Mouse (Mus musculus) heart, embryonic 16.5 days (tissue): ENCODE measurements at regions not wholly inside any gene's neighbourhood (a gene's known extent, or its start where the extent isn't known, plus 50 kb on each side); places are given as distances from the start of the nearest gene placed in this dataset.

Source experiments
- ATAC-seq: fragments of 200-750 bp; cut with Nextera tagmentation; replicated peaks from 2 replicates; pipeline ENCODE4 v1.8.0; 2017; ENCODE audit warnings: moderate number of reproducible peaks; ENCODE audit not compliant: insufficient read depth, low FRiP score; ENCODE audit errors: extremely low read depth
- H3K27ac ChIP-seq: fragments of 300-500 bp; sonication (generic); 2 replicates; pipeline ENCODE4 v1.5.1; 2014; ENCODE audit warnings: mild to moderate bottlenecking, low read length, control low read depth, moderate library complexity
- H3K27me3 ChIP-seq: fragments of 300-500 bp; sonication (generic); 2 replicates; pipeline ENCODE4 v1.6.1; 2014; ENCODE audit warnings: low read length, mixed read lengths; ENCODE audit not compliant: control insufficient read depth, insufficient read depth
- H3K36me3 ChIP-seq: fragments of 300-500 bp; sonication (generic); 2 replicates; pipeline ENCODE4 v1.6.1; 2014; ENCODE audit not compliant: control insufficient read depth, insufficient read depth
- H3K4me1 ChIP-seq: fragments of 300-500 bp; sonication (generic); 2 replicates; pipeline ENCODE4 v1.6.1; 2014; ENCODE audit warnings: low read length, mixed read lengths; ENCODE audit not compliant: control insufficient read depth, insufficient read depth
- H3K4me2 ChIP-seq: fragments of 300-500 bp; sonication (generic); 2 replicates; pipeline ENCODE4 v1.6.1; 2014; ENCODE audit warnings: low read depth, mild to moderate bottlenecking, control low read depth, low read length
- H3K4me3 ChIP-seq: fragments of 300-500 bp; sonication (generic); 2 replicates; pipeline ENCODE4 v1.5.1; 2014; ENCODE audit warnings: mild to moderate bottlenecking, control low read depth, low read length
- H3K9ac ChIP-seq: fragments of 300-500 bp; sonication (generic); 2 replicates; pipeline ENCODE4 v1.6.1; 2014; ENCODE audit warnings: low read length, control low read depth
- H3K9me3 ChIP-seq: fragments of 300-500 bp; sonication (generic); replicated peaks from 2 replicates; pipeline ENCODE4 v1.6.1; 2016; ENCODE audit warnings: low read length; ENCODE audit not compliant: control insufficient read depth
- WGBS: fragments of 180-500 bp; shearing (Covaris S2); extraction: QIAGEN DNeasy Blood & Tissue Kit; methylation state at CpG from one replicate; pipeline ENCODE4 v1.1.7; 2014; 5-methylcytosine and 5-hydroxymethylcytosine counted together

DNA sequence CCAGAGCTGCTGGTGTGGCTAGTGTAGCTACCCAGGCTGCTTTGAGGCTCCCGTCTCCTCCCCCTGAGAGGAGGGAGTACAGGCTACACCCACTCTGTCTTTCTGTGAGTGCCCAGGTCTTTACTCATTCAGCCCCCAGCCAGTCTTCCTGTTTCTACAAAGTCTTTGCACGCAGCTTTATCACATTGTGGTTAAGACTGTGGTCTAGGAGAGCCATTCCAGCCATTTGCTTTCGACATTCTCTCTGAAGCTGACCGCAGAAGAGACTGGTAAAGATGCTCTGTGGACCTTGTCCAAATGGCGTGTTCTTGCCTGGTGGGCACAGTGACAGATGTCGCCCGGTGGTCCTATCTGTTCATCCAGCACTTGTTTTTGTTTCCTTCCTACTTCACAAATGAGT is 62.0 kb downstream of the Tpra1 start:
- Histone ChIP-seq H3K4me3 (no peak overlapping the region), H3K36me3 (no peaks in the 10 kb centered on the region), H3K27ac (no peak overlapping the region), H3K9me3 (no peaks in the 10 kb centered on the region), H3K4me2 (no peak overlapping the region), H3K9ac (no peak overlapping the region), H3K4me1 (peaks cover 11% of the 10 kb centered on the region), H3K27me3 (no peaks in the 10 kb centered on the region)
- WGBS, result 67% methylated on average over 7 of the region's 7 CpGs
- ATAC-seq, result no peak

DNA sequence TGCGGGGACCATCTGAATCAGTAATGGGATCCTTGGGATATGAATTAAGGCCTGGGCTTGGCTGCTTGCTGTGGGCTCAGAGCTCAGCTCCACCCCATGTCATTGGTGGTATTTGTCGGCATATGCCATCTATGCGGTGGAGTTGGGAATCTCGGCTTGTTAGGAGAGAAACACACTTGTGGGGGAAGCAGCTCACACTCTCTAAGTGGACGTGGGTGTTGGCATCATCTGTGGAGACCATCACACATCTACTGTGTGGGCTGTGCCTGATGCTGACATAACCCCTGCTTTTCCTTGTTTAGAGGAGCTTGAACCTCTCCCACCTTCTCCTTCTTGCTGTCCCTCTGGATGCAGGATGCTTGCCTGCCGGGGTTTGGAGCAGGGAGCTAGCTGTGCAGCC is 62.9 kb downstream of the Tpra1 start:
- no peaks in the 10 kb centered on the region for H3K27me3 ChIP-seq
- no peak overlapping the region for H3K27ac ChIP-seq
- H3K4me1 ChIP-seq, result peaks cover 11% of the 10 kb centered on the region
- H3K9me3 ChIP-seq, result no peaks in the 10 kb centered on the region
- H3K9ac ChIP-seq, result no peak overlapping the region
- ATAC-seq, result no peak
- no peaks in the 10 kb centered on the region for H3K36me3 ChIP-seq
- WGBS, result 76% methylated on average over 6 of the region's 6 CpGs
- H3K4me3 ChIP-seq, result no peak overlapping the region
- no peak overlapping the region for H3K4me2 ChIP-seq

DNA sequence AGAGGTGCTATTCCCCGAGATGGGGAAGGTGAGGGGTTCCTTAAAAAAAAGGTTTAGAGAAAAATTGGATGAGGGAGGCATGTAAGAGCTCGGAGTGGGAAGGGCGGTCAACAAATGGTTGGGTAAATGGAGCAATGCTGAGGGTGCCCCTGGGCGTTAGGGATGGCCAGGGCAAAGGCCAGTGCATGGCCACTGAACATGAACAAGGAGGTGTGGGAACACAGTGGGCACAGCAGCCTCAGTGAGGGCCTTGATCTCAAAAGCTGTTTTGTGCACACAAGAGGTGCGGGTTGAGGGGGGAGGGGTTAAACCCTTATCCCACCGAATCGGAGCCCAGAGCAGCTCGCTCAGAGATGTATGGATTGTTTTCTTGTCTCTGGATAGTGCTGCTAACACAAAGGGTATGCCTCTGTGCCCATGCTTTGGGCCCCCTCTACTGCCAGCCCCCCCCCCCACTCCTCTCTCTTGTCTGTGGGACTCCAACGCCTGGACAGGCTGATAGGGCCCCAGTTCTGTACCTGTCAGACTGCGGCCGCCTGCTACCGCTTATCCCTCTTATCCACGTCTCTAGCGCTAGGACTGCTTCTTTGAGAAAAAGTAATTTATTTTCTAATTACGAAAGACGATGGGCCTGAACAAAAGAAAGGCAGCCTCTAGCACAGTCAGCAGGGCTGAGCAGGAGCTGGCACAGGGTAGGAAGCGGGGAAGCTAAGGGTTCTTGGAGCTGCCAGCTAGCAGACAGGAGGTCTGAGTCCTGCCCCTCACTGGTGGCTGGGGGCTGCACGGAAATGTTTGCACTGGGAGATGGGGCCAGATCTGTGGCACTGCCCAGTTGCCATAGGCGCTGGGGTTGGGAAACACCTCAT is 63.5 kb downstream of the Tpra1 start:
- no peaks in the 10 kb centered on the region for H3K9me3 ChIP-seq
- H3K4me3 ChIP-seq, result no peak overlapping the region
- peaks cover 7% of the 10 kb centered on the region for H3K4me1 ChIP-seq
- H3K27ac ChIP-seq, result no peak overlapping the region
- WGBS, result 69% methylated on average over 19 of the region's 19 CpGs
- no peak overlapping the region for H3K4me2 ChIP-seq
- no peaks in the 10 kb centered on the region for H3K27me3 ChIP-seq
- H3K36me3 ChIP-seq, result no peaks in the 10 kb centered on the region
- no peak for ATAC-seq
- H3K9ac ChIP-seq, result no peak overlapping the region

DNA sequence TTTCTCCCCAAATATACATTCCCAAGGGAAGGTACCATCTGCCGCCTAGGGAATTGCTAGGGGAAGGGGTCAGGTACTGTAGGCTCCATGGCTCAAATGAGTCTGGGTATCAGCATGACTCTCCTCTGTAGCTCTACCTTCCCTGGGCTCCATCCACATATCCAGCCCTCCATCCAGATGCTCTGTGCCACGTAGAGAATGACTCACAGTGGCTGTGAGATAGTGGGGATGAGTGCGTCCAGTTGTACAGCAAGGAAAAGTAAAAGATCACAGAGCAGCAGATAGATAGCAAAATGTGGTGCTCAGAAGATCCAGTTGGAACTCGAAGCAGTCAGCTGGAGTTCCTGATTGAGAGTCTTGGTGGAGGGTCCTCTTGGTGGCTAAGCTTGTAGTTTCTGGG is 64.5 kb downstream of the Tpra1 start:
- H3K36me3 ChIP-seq, result no peaks in the 10 kb centered on the region
- no peak for ATAC-seq
- H3K27me3 ChIP-seq, result no peaks in the 10 kb centered on the region
- no peaks in the 10 kb centered on the region for H3K9me3 ChIP-seq
- H3K4me3 ChIP-seq, result no peak overlapping the region
- 63% methylated on average over 4 of the region's 4 CpGs for WGBS
- H3K4me2 ChIP-seq, result no peak overlapping the region
- H3K27ac ChIP-seq, result no peak overlapping the region
- H3K9ac ChIP-seq, result no peak overlapping the region
- no peaks in the 10 kb centered on the region for H3K4me1 ChIP-seq

DNA sequence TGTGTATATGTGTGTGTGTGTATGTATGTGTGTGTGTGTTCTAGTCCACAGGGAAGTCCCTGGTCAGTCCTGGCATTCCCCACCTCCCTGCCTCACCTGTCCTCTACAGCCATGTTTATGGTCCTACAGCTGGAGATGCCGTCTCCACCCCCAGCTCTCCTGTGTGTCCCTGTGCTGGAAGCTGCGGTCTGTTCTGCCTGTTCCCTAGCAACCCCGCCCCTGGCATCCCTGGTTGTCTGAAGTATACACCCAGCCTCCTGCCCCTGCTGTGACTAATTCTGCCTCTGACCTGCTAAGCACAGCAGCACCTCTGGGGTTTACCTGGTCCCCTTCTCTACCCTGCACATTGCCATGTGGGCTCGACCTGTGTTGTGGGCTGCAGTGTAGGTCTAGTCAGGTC is 66.8 kb downstream of the Tpra1 start:
- no peaks in the 10 kb centered on the region for H3K27me3 ChIP-seq
- H3K4me1 ChIP-seq, result no peaks in the 10 kb centered on the region
- H3K36me3 ChIP-seq, result no peaks in the 10 kb centered on the region
- no peak for ATAC-seq
- no peak overlapping the region for H3K4me2 ChIP-seq
- H3K4me3 ChIP-seq, result no peak overlapping the region
- no peak overlapping the region for H3K27ac ChIP-seq
- no peak overlapping the region for H3K9ac ChIP-seq
- no peaks in the 10 kb centered on the region for H3K9me3 ChIP-seq
- WGBS, result 55% methylated on average over 4 of the region's 4 CpGs

DNA sequence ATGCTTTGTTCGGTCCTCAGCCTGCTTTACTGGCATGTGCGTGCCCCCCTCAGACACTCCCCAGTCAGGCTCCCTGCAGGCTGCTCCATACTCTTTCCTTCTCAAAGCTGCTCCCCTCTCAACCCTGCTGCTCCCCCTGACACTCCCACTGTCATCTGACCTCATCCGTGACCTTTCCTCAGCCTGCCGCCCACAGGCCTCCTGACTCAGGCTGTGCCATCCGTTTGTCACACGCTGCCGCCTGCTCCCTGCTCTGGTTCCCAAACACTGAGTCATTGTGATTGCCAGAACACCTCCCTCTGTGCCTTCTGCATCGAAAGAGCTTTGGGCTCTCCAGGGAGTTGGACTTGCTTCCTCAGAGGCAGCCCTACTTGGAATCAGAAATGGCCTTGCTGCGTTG is 69.7 kb downstream of the Tpra1 start:
- no peak for ATAC-seq
- no peaks in the 10 kb centered on the region for H3K9me3 ChIP-seq
- no peak overlapping the region for H3K4me2 ChIP-seq
- WGBS, result 31% methylated on average over 9 of the region's 9 CpGs
- no peaks in the 10 kb centered on the region for H3K36me3 ChIP-seq
- H3K4me1 ChIP-seq, result 0 out of 2 replicates have a peak, but pooled peaks cover 2% of the 10 kb centered on the region
- H3K9ac ChIP-seq, result no peak overlapping the region
- peaks cover 6% of the 10 kb centered on the region for H3K27me3 ChIP-seq
- no peak overlapping the region for H3K27ac ChIP-seq
- no peak overlapping the region for H3K4me3 ChIP-seq

DNA sequence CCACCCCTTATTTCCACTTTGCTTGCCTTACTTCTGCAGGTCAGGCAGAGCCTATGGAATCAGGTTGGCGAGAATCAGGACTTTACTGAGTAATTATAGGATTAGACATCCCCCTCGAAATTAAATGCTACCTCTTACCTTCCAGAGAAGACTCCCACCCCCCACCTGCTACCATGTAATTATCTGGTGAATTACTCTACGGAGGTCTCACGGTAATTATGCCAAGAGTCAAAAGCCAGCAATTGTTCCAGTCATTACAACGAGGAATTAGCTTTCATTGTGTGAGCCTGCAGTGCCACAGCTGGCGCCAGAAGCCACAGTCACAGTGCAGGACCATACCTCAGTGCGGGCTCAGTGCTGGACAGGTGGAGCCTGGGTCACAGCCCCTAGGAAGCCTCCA is 72.4 kb downstream of the Tpra1 start:
- Histone ChIP-seq H3K4me2 (no peak overlapping the region), H3K9ac (no peak overlapping the region), H3K36me3 (no peaks in the 10 kb centered on the region), H3K4me3 (no peak overlapping the region), H3K9me3 (no peaks in the 10 kb centered on the region), H3K4me1 (0 out of 2 replicates have a peak, but pooled peaks cover 2% of the 10 kb centered on the region), H3K27ac (no peak overlapping the region), H3K27me3 (peaks cover 12% of the 10 kb centered on the region)
- ATAC-seq, result no peak
- WGBS, result 59% methylated on average over 7 of the region's 7 CpGs

DNA sequence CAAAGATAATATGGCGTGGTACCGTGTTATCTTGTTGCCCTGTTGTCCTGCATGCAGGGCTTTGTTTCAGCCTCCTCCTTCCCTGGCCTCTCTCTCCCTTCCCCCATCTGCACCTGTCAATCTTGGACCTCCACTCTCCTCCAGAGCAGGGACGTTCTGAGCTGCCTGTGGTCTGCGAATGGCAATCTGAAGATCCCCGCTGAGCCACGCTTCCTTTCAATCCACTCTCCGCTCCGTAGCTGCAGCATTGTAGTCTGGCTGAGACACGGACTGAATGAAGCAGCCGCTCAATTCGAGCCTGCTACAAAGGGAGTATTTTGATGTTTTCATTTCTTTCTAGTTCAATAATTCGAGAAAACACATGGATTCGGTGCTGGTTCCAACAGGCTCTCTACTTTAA is 74.5 kb downstream of the Tpra1 start:
- Histone ChIP-seq H3K9me3 (no peaks in the 10 kb centered on the region), H3K9ac (no peak overlapping the region), H3K27ac (no peak overlapping the region), H3K27me3 (peaks cover 12% of the 10 kb centered on the region), H3K4me3 (no peak overlapping the region), H3K4me1 (0 out of 2 replicates have a peak, but pooled peaks cover 2% of the 10 kb centered on the region), H3K4me2 (no peak overlapping the region), H3K36me3 (no peaks in the 10 kb centered on the region)
- ATAC-seq, result no peak
- 13% methylated on average over 13 of the region's 13 CpGs for WGBS

DNA sequence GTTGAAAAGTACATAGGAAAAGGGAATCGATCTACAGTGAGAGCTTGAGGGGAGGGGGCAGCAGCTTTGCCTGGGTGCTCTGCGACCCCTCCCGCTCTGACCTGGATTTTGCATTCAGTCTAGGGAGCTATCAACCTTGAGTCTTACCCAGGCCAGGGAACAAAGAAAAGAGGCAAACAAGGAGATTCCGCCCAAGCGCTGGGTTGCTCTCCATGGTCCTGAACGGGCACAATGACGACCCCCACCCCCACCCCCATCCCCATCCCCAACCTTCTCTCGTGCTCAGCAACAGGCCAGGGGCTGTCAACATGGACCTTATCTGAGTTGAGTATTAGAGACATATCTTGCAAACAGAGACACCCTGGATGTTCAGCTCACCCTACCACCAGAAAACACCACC is 74.9 kb downstream of the Tpra1 start:
- no peaks in the 10 kb centered on the region for H3K36me3 ChIP-seq
- ATAC-seq, result no peak
- H3K9ac ChIP-seq, result no peak overlapping the region
- no peaks in the 10 kb centered on the region for H3K9me3 ChIP-seq
- no peak overlapping the region for H3K4me3 ChIP-seq
- WGBS, result 3% methylated on average over 8 of the region's 8 CpGs
- peaks cover 12% of the 10 kb centered on the region for H3K27me3 ChIP-seq
- H3K4me2 ChIP-seq, result no peak overlapping the region
- 0 out of 2 replicates have a peak, but pooled peaks cover 2% of the 10 kb centered on the region for H3K4me1 ChIP-seq
- H3K27ac ChIP-seq, result no peak overlapping the region
